Mouse (Mus musculus) liver, embryonic 14.5 days (tissue): ENCODE measurements at regions not wholly inside any gene's neighbourhood (a gene's known extent, or its start where the extent isn't known, plus 50 kb on each side); places are given as distances from the start of the nearest gene placed in this dataset.
"Not testable (repeated sequence)": the region's sequence is repeated elsewhere in the genome, so short reads cannot be mapped to it uniquely, and the experiment has no call there.

Experiments
- CTCF ChIP-seq: IDR thresholded peaks from 2 replicates; pipeline ENCODE4 v1.5.1; 2016; ENCODE audit warnings: antibody characterized with exemption, low read depth, control low read depth
- EP300 ChIP-seq: IDR thresholded peaks from 2 replicates; pipeline ENCODE4 v1.6.1; 2016; ENCODE audit warnings: antibody characterized with exemption, low read depth

DNA sequence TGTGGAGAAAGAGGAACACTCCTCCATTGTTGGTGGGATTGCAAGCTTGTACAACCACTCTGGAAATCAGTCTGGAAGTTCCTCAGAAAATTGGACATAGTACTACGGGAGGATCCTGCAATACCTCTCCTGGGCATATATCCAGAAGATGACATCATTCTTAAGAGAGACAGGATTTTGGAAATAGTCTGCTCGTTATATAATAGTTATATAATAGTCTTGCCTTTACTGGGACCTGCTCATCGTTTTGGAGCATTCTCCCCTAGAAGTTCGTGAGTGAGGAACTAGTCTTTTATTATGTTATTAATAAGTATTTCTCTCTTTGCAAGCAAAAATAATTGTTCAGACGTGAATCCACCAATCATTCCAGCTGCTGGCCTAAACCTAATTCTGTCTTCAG is 229.5 kb upstream of the Sfrp2 start:
- not testable (repeated sequence) for TF ChIP-seq CTCF, EP300
